Mouse (Mus musculus): ENCODE results near the gene Acan. TPM values are rescaled to one million over a fixed set of nuclear protein-coding genes. Genes with fewer than 3 reads are reported as not detected.
A peak's percentile ranks its signal among the peaks of the same experiment; 100 is the strongest.

Gene Acan
- total RNA-seq, 4 experiments from 2014 or later, result 2.1 to 110 (median 45.0) TPM

DNA sequence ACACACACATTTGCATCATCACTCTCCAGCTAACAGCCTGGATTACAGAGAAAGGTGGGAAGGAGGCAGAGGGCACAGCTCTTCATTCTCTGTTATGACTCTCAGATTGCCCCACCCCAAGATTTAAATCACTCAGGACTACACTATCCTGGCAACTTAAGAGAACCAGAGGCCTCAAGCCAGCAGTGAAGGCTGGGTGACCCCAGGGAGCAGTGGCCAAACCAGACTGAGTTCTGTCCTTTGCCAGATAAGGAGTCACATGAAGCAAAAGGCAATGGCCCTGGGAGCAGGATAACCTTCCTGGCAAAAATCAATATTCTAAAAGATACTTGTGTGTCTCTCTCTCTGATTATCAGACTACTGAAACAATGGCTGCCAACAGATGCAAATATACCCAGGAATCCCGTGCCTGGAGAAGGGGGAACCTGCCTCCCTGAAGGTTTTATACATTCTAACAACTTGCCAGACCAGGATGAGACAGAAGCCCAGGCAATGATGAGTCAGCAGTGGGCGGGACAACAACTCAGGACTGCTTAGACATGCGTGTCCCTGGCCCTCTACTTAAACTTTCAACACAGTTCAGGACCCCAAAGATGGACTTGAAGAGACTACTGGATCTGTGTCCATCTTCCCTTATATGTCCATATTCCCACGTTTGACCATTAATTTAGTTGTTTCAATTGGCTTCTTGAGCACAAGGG, 86.8 kb downstream of the Acan start:
- no peak for DNase-seq

DNA sequence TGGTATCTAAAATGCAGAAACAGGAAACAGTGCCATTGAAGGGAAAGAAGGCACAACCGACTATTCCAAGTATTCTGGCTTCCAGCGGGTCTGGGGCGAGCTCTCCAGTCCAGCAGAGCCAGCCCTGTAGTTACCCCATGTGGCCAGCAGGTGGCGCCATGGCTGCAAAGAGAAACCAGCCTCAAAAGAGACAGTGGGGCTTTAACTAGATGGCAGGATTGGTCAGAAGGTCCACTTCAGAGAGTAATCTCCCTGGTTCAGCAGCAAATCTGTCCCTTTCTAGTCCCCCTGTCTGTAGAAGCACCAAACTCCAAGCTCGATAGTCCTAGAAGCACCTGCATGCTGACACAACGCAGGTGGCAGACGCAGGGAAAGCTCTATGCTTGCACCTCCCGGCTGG, 87.6 kb downstream of the Acan start:
- peak; percentile 50 for DNase-seq

DNA sequence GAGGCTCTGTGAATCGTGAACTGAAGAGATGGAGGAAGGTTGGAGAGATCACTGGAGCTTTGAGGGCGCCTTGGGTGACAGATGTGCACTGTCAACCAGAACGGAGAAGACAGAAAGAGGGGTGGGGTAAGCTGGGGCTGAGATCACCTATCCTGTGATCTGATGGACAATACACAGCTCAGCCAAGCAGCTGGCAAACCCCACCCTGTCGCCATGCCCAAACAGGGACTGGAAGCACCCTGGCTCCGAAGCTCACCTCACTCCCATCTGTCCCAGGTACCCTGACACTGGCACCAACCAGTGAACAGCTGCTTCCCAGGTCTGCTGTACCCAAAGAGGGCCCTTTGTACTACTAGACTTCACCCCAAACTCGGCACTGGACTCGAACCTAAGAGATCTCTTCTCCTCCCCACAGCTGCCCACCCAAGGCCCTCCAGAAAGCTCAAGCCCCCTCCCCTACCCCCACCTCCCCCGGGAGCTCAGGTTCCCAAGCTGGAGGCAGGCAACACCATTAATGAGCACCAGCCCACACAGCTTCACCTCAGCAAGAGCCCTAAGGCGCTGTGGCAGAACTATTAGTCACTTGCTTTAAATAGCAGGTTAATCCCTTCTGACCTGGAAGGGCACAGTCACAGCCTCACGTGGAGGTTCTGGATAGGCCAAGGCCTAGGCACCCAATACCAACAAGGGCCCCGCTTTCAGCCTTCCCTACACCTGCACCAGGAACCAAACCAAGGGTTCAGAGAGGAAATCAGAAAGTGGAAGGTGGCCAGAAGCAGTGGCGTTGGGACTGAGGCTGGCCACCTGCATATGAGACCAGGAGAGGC, 93.9 kb downstream of the Acan start:
- no peak for DNase-seq

DNA sequence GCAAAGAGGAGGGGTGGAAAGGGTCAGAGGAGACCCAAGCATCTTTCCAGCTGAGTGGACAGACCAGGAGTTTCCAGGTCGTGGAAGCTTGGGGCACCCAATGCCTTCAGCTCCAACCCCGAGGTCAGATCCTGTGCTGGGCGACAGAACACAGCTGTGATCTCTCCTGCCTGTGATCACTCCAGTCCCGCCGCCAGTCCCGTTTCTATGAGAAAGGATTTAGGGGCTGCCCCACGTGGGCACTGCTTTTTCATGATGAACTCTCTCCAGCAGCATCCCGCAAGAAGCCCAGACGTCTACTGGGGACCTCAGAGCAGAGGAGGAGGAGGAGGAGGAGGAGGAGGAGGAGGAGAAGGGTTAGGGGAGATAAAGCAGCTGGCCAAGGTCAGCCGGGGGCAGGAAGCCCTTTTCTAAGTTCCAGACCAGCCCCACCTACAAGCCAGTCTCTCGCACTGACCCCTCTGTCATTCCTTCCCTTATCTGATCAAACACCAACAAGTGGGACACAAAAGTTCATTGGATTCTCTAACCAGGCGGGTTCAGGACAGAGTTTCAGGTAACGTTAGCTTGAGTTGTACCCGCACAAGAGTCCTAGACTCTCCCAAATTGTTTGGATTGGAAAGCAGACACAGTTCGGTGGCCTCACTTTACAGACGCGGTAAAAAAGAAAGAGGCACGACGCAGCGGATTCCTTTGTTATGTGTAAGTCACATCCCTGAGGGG, 94.8 kb downstream of the Acan start:
- no peak for DNase-seq

DNA sequence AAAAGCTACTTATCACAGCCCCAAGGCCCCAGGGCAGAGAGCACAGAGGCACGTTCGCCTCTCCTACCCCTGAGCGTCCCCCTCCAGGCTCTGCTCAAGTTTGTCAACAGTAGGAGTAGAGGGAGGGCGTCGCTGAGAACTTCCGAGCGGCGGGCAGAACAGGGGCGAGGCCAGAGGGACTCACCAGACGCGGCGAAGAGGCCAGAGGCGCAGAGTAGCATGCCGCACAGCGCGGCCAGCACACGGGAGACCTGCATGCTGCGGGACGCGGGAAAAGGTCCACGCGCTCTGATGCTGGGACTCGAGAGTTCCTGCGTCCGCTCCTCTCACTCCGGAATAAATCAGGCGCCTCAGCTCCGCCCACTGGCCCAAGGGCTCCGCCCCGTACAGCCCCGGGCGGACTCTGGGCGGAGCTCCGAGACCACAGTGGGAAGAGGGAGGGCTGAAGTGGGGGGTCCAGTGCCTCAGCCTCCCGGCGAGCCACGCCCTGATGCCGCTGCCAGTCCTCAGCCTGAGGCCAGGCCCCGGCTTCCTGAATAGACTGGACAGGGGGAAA, 95.5 kb downstream of the Acan start, which contains the start of gene Mfge8:
TSS of gene Mfge8 (minus strand) at position 350 of the 556 bp plus-strand sequence.
- peak; percentile 86 for DNase-seq

DNA sequence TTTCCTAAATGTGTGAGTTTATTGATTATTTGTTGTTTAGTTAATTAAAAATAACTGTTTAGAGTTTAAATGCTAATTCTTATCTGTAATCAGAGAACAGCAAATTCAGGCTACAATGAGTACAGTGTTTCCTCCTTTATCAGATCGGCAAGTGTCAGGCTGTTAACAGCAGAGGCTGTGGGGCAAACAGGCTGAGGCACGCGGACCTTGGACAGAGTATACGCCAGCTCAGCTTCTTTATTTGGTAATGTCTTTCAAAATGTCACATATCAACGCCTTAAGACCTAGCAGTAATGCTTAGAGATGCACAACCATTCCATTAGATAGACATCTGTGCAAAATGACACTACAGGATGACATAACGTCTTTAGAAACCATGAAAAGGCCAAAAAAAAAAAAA, 96.2 kb downstream of the Acan start:
- DNase-seq, result no peak

DNA sequence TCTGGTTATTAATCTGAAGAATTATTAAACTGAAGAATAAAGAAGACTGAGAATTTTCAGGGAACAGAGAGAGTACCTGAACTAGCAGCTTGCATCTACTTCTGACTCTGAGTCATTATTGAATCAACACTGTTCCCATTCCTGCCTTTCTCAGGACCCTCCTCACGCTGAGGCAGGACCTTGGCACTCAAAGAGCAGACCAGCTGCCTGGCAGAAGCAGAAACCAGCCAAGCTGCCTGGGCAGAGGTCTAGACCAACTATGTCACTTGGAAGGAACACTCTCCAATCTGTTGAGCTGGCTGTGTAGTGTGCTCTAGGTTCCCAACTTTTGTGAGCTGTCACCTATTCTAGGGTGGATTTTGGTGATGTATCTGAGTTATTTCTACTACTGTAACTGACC, 106.1 kb downstream of the Acan start:
- DNase-seq, result no peak

Other genes starting within 250 kb of the Acan start
- 10 to 100 TPM; 13.8 to 20.3 (median 14.8) TPM for gene Det1, start 206.2 kb upstream of the Acan start, total RNA-seq (2022)
- gene Aen, start 157.6 kb upstream of the Acan start, total RNA-seq (2022), result 10 to 100 TPM; 45.0 to 51.0 (median 50.0) TPM
- gene Isg20, start 140.1 kb upstream of the Acan start, total RNA-seq (2022), result 10 to 100 TPM in 1 of 4 experiments, 1 to 10 TPM in 3; 5.0 to 10.9 (median 7.5) TPM
- 1 to 10 TPM in 1 of 4 experiments, under 1 TPM in 3; 0.55 to 2.0 (median 0.67) TPM for gene Hapln3, start 77.5 kb downstream of the Acan start, total RNA-seq (2022)
- gene Mfge8, start 95.6 kb downstream of the Acan start, total RNA-seq (2022), result 100 to 1,000 TPM; 263 to 328 (median 290) TPM
- gene Abhd2, start 219.7 kb downstream of the Acan start, total RNA-seq (2022), result 1,000 to 10,000 TPM; 1,088 to 1,472 (median 1,425) TPM

Measured in adrenal gland, adult 8-10 months (tissue).